Mouse (Mus musculus): Measurements from ENCODE around the gene Dmwd. TPM values are rescaled to one million over a fixed set of nuclear protein-coding genes. Genes with fewer than 3 reads are reported as not detected.
A peak's percentile ranks its signal among the peaks of the same experiment; 100 is the strongest.

Gene Dmwd
- polyA plus RNA-seq (2014; fragmentation: Nextera tagmentation; extraction: Ambion mirVana) = 30.2 and 35.2 TPM in 2 replicates

DNA sequence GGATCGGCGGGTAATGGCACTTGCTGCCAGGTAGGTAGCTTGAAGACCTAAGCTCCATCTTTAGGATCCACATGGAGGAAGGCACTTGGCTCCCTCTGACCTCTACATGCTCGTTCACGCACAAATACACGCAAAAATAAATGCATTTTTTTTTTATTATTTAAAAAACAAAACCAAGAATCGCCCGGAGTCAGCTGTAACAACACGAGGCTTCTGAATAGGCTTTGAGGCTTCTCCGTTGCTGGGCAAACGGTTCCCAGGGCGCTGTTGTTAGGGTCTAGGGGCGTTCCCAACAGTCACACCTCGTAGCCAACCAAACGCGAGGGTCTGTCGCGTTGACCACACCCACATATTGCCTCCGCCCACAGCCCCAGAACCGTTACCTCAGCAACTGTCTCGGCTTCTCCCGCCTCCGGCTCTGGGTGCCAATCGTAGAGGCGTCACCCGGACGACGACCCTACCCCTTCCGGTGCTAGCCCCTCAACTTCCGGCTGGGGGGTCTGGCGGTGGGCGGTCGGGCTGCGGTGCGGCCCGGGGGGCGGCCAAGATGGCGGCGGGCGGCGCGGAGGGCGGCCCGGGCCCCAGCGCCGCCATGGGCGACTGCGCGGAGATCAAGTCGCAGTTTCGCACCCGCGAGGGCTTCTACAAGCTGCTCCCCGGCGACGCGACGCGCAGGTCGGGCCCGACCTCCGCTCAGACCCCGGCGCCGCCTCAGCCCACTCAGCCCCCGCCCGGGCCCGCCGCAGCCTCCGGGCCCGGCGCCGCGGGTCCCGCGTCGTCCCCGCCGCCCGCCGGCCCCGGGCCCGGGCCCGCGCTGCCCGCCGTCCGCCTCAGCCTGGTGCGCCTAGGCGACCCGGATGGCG lies at the start of gene Dmwd:
Gene Dmwd, plus strand, starts transcription at position 505 of the 863 bp plus-strand sequence.
- ATAC-seq (ENCODE audit: low read depth) = peak; percentile 98
- peak within 1 kb of the TSS; percentile 97 for H3K9ac ChIP-seq (replicated peaks; ENCODE audit: low read depth, low read length)
- no peaks in the 10 kb centered on the region for H3K9me3 ChIP-seq (ENCODE audit: control insufficient read depth, low read length)
- peaks cover 15% of the 10 kb centered on the region; the same call in 1 of the 2 replicates for H3K4me1 ChIP-seq (ENCODE audit: control insufficient read depth, insufficient read depth, low read length)
- peak within 1 kb of the TSS; percentile 100 for H3K4me3 ChIP-seq (ENCODE audit: low read depth, low read length)
- peak within 1 kb of the TSS; percentile 73 for H3K4me2 ChIP-seq (ENCODE audit: low read depth, low read length)
- H3K27ac ChIP-seq (ENCODE audit: low read depth, low read length) = peak within 1 kb of the TSS; percentile 79
- WGBS = under 1% methylated on average over 81 of the region's 91 CpGs
- H3K27me3 ChIP-seq (ENCODE audit: control insufficient read depth, insufficient read depth, low read length) = no peaks in the 10 kb centered on the region; the same call in 1 of the 2 replicates
- H3K36me3 ChIP-seq (ENCODE audit: control insufficient read depth, insufficient read depth, low read length) = peaks cover 26% of the 10 kb centered on the region

DNA sequence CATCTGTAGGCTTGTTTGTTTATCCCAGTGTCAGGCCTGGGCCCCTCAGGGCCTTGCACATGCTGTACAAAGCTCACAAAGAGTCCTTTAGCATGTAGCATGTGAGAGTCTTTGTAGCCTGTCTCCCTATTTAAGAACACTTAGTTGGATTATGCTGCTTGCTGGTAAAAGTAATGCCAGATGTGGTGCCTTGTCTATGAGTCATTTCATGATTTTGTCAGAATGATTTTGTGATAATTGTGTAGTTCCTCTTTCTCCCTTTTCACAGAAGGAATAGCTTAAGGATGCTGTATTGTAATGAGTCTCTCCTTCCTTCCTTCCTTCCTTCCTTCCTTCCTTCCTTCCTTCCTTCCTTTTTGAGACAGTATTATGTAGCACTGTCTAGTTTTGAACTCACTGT lies 48.0 kb upstream of the Dmwd start:
- Histone ChIP-seq H3K9ac (replicated peaks; ENCODE audit: low read depth, low read length) (no peak overlapping the region), H3K4me2 (ENCODE audit: low read depth, low read length) (no peak overlapping the region), H3K36me3 (ENCODE audit: control insufficient read depth, insufficient read depth, low read length) (peaks cover 30% of the 10 kb centered on the region), H3K4me1 (ENCODE audit: control insufficient read depth, insufficient read depth, low read length) (peaks cover 11% of the 10 kb centered on the region), H3K4me3 (ENCODE audit: low read depth, low read length) (no peak overlapping the region), H3K9me3 (ENCODE audit: control insufficient read depth, low read length) (no peaks in the 10 kb centered on the region), H3K27me3 (ENCODE audit: control insufficient read depth, insufficient read depth, low read length) (peaks cover 8% of the 10 kb centered on the region; the same call in 1 of the 2 replicates), H3K27ac (ENCODE audit: low read depth, low read length) (no peak overlapping the region)
- ATAC-seq (ENCODE audit: low read depth) = no peak

DNA sequence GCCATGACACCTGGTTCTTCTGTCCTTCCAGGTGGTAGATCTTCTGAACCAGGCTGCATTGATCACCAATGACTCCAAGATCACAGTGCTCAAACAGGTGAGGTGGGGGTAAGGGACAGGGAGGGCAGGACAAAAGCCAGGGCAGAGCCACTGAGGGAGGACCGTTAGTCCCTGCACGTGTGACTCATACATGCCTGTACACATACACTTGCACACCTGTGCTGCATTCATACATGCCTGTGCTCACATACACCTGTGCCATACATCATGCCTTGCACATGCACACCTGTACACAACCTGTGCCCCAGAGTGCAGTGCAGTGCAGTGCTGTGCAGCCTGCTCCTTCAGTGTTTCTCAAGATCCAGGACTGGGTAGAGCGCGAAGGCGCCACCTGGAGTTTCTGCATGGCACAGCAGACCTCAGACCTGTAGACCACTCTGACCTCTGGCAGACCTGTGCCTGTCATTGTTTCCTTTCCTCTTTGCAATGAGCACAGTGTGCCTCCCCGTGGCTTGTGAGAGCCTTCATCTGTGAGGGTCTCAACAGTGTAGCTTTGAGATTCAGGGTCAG lies 46.9 kb upstream of the Dmwd start:
- Histone ChIP-seq H3K9ac (replicated peaks; ENCODE audit: low read depth, low read length) (no peak overlapping the region), H3K9me3 (ENCODE audit: control insufficient read depth, low read length) (no peaks in the 10 kb centered on the region), H3K4me1 (ENCODE audit: control insufficient read depth, insufficient read depth, low read length) (peaks cover 11% of the 10 kb centered on the region), H3K4me3 (ENCODE audit: low read depth, low read length) (no peak overlapping the region), H3K4me2 (ENCODE audit: low read depth, low read length) (no peak overlapping the region), H3K27me3 (ENCODE audit: control insufficient read depth, insufficient read depth, low read length) (no peaks in the 10 kb centered on the region), H3K27ac (ENCODE audit: low read depth, low read length) (no peak overlapping the region), H3K36me3 (ENCODE audit: control insufficient read depth, insufficient read depth, low read length) (peaks cover 34% of the 10 kb centered on the region)
- ATAC-seq (ENCODE audit: low read depth) = peak; percentile 22; the same call in 1 of the 2 replicates
- 64% methylated on average over 6 of the region's 6 CpGs for WGBS

DNA sequence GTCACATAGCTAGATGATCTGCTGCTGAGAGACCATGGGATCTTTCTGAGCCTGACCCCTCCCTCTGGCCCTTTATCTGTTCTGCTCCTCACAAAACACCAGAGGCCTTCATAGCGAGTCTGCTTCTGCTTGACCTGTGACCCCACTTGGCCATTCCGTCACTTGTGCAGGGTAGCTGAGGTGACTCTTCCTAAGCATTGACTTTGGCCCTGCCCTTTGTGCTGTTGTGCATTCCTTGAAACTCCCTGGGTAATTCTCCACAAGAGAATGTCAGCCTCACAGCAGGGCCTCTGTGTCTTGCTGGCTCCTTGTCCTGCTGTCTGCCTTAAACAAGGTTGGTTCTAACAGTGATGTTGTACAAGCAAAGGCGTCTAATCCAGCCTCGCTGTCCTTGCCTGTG lies 44.4 kb upstream of the Dmwd start:
- Histone ChIP-seq H3K4me2 (ENCODE audit: low read depth, low read length) (no peak overlapping the region), H3K36me3 (ENCODE audit: control insufficient read depth, insufficient read depth, low read length) (peaks cover 50% of the 10 kb centered on the region)
- WGBS = 30% methylated on average over 4 of the region's 4 CpGs

DNA sequence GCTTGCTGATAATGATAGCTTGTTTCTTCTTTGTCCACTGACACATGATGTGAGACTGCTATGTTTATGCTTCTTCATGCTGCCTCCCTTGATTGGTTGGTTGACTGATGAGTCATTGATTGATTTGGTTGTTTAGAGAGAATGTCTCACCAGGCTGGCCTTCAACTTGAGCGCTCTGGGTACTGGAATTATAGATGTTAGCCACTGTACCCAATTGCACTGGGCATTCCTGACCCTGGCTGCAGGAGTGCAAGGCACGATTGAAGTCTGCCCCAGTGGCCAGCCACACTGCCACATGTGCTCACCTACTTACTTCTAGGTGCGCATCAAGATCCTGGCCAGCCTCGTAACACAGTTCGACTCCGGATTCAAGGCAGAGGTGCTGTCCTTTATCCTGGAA lies 31.4 kb upstream of the Dmwd start:
- ATAC-seq (ENCODE audit: low read depth) = no peak
- H3K4me2 ChIP-seq (ENCODE audit: low read depth, low read length) = no peak overlapping the region
- no peaks in the 10 kb centered on the region for H3K4me1 ChIP-seq (ENCODE audit: control insufficient read depth, insufficient read depth, low read length)
- H3K36me3 ChIP-seq (ENCODE audit: control insufficient read depth, insufficient read depth, low read length) = peaks cover 80% of the 10 kb centered on the region
- no peak overlapping the region for H3K4me3 ChIP-seq (ENCODE audit: low read depth, low read length)
- 98% methylated on average over 6 of the region's 6 CpGs for WGBS
- no peaks in the 10 kb centered on the region for H3K9me3 ChIP-seq (ENCODE audit: control insufficient read depth, low read length)
- H3K27ac ChIP-seq (ENCODE audit: low read depth, low read length) = no peak overlapping the region
- no peak overlapping the region for H3K9ac ChIP-seq (replicated peaks; ENCODE audit: low read depth, low read length)
- H3K27me3 ChIP-seq (ENCODE audit: control insufficient read depth, insufficient read depth, low read length) = no peaks in the 10 kb centered on the region

More for the DNA sequence above, 44.4 kb upstream of the Dmwd start:
- Histone ChIP-seq H3K27me3 (ENCODE audit: control insufficient read depth, insufficient read depth, low read length) (no peaks in the 10 kb centered on the region), H3K9ac (replicated peaks; ENCODE audit: low read depth, low read length) (no peak overlapping the region), H3K4me3 (ENCODE audit: low read depth, low read length) (no peak overlapping the region), H3K9me3 (ENCODE audit: control insufficient read depth, low read length) (no peaks in the 10 kb centered on the region), H3K4me1 (ENCODE audit: control insufficient read depth, insufficient read depth, low read length) (no peaks in the 10 kb centered on the region), H3K27ac (ENCODE audit: low read depth, low read length) (no peak overlapping the region)
- no peak for ATAC-seq (ENCODE audit: low read depth)

DNA sequence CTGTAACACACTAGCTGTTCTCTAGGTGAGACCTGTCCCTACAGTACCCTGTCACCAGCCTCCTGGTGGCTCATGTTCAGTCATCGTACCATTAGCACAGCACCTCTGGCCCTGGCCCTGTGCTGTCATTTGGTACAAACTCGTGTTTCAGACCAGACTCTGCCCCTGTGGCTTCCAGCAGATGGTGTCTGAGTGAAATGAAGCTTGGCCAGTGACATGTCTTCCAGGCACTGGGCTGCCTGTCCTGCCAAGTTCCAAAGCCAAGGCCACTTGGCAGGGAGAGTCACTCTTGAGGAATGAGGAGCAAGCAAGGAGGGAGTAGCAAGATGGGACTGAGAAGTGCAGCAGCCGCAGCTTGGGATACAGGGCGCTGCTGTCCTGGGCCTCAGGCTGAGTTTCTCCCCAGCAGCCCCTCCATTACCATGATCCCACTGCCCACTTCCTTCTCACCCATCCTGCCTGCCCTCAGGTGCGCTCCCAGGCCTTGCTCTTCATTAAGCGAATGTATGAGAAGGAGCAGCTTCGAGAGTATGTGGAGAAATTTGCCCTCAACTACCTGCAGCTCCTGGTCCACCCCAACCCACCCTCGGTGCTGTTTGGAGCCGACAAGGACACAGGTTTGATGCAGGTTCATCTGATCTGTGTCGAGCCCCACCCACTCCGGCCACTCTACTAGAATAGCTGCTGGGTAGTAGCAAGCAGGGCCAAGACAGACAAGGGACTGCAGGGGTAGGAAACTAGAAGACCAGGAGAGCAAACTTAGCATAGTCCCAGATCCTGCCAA lies 29.5 kb upstream of the Dmwd start:
- H3K27ac ChIP-seq (ENCODE audit: low read depth, low read length) = no peak overlapping the region
- H3K27me3 ChIP-seq (ENCODE audit: control insufficient read depth, insufficient read depth, low read length) = no peaks in the 10 kb centered on the region
- H3K9me3 ChIP-seq (ENCODE audit: control insufficient read depth, low read length) = no peaks in the 10 kb centered on the region
- H3K9ac ChIP-seq (replicated peaks; ENCODE audit: low read depth, low read length) = no peak overlapping the region
- H3K4me2 ChIP-seq (ENCODE audit: low read depth, low read length) = no peak overlapping the region
- no peak for ATAC-seq (ENCODE audit: low read depth)
- H3K4me1 ChIP-seq (ENCODE audit: control insufficient read depth, insufficient read depth, low read length) = no peaks in the 10 kb centered on the region
- H3K36me3 ChIP-seq (ENCODE audit: control insufficient read depth, insufficient read depth, low read length) = peaks cover 74% of the 10 kb centered on the region
- 94% methylated on average over 11 of the region's 11 CpGs for WGBS
- no peak overlapping the region for H3K4me3 ChIP-seq (ENCODE audit: low read depth, low read length)

DNA sequence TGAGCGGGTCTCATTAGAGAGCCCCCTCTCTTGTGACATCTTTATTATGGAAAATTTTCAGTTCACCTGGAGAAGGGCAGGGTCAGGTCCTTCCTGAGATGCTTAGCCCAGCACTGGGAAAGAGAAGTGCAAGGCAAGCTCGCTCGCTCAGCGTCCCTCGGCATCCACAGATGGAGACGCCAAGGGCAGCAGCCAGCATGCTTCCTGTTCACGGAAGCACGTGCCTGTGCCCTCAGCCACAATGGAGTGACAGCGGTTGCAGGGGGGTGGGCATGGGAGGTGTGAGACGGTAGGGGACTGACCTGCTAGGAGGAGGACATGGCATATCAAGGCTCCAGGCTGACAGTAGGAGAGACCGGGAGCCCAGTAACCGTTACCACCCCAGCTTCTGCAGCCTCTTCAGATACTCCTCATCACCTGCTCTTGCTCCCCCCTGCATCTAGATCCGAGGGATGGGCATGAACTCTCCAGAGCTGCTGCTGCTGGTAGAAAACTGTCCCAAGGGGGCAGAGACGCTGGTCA lies 28.0 kb upstream of the Dmwd start:
- H3K4me2 ChIP-seq (ENCODE audit: low read depth, low read length) = no peak overlapping the region
- peaks cover 59% of the 10 kb centered on the region for H3K36me3 ChIP-seq (ENCODE audit: control insufficient read depth, insufficient read depth, low read length)
- no peak overlapping the region for H3K4me3 ChIP-seq (ENCODE audit: low read depth, low read length)
- no peak overlapping the region for H3K9ac ChIP-seq (replicated peaks; ENCODE audit: low read depth, low read length)
- H3K27ac ChIP-seq (ENCODE audit: low read depth, low read length) = no peak overlapping the region
- ATAC-seq (ENCODE audit: low read depth) = no peak
- no peaks in the 10 kb centered on the region for H3K9me3 ChIP-seq (ENCODE audit: control insufficient read depth, low read length)
- no peaks in the 10 kb centered on the region for H3K4me1 ChIP-seq (ENCODE audit: control insufficient read depth, insufficient read depth, low read length)
- no peaks in the 10 kb centered on the region for H3K27me3 ChIP-seq (ENCODE audit: control insufficient read depth, insufficient read depth, low read length)
- WGBS = 93% methylated on average over 14 of the region's 14 CpGs

DNA sequence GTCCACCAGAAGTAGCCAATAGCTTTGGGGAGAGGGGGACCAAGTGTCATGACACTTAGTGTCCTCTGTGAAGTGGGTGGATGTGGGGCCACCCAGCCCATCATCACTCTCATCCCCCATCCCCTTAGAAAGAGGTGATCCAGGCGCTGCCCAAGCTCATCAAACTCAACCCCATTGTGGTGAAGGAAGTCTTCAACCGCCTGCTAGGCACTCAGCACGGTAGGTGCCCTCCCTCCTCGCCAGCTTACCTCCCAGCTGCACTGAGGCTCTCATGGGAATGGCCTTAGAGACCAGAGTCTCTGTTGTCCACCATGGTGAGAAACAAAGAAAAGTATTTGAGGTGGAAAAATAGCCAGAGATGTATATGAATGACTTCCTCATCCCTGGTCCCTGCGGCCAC lies 26.8 kb upstream of the Dmwd start:
- H3K27me3 ChIP-seq (ENCODE audit: control insufficient read depth, insufficient read depth, low read length) = no peaks in the 10 kb centered on the region
- no peak overlapping the region for H3K9ac ChIP-seq (replicated peaks; ENCODE audit: low read depth, low read length)
- H3K36me3 ChIP-seq (ENCODE audit: control insufficient read depth, insufficient read depth, low read length) = peaks cover 54% of the 10 kb centered on the region
- WGBS = 92% methylated on average over 5 of the region's 5 CpGs
- no peak for ATAC-seq (ENCODE audit: low read depth)
- no peak overlapping the region for H3K27ac ChIP-seq (ENCODE audit: low read depth, low read length)
- H3K9me3 ChIP-seq (ENCODE audit: control insufficient read depth, low read length) = no peaks in the 10 kb centered on the region
- H3K4me2 ChIP-seq (ENCODE audit: low read depth, low read length) = no peak overlapping the region
- no peak overlapping the region for H3K4me3 ChIP-seq (ENCODE audit: low read depth, low read length)
- no peaks in the 10 kb centered on the region for H3K4me1 ChIP-seq (ENCODE audit: control insufficient read depth, insufficient read depth, low read length)

Data from neural tube, embryonic 14.5 days (tissue).